Mouse (Mus musculus) CH12.LX (cell line): ENCODE measurements around the gene Tmem167b.

Source experiments
- CTCF ChIP-seq, 2 experiments: IDR thresholded peaks in 1 of 2; conservative IDR thresholded peaks in 1 of 2; 2 replicates each; pipeline ENCODE4 v1.5.1; 2011 to 2012; ENCODE audit warnings: low read depth in 2 of 2, low read length in 2 of 2, improper control_type of control experiment in 1 of 2, inconsistent platforms in 1 of 2, mild to moderate bottlenecking in 1 of 2, moderate library complexity in 1 of 2
- EP300 ChIP-seq: IDR thresholded peaks from 2 replicates; pipeline ENCODE4 v1.6.1; 2011; ENCODE audit warnings: low read length, improper control_type of control experiment
- JUND ChIP-seq: conservative IDR thresholded peaks from 2 replicates; pipeline ENCODE4 v1.6.1; 2011; ENCODE audit warnings: low read depth, low read length, improper control_type of control experiment
- MAFK ChIP-seq: IDR thresholded peaks from 2 replicates; pipeline ENCODE4 v1.6.1; 2011; ENCODE audit warnings: low read length, improper control_type of control experiment; ENCODE audit not compliant: insufficient replicate concordance
- MAX ChIP-seq: IDR thresholded peaks from 2 replicates; pipeline ENCODE4 v1.6.1; 2011; ENCODE audit warnings: low read length, improper control_type of control experiment
- MEF2A ChIP-seq: IDR thresholded peaks from 2 replicates; pipeline ENCODE4 v1.6.1; 2014; ENCODE audit warnings: low read depth, mild to moderate bottlenecking, inconsistent platforms, low read length, improper control_type of control experiment, borderline replicate concordance
- NELFE ChIP-seq: IDR thresholded peaks from 2 replicates; pipeline ENCODE4 v1.6.1; 2011; ENCODE audit warnings: low read depth, low read length, improper control_type of control experiment
- PAX5 ChIP-seq: IDR thresholded peaks from 2 replicates; pipeline ENCODE4 v1.6.1; 2012; ENCODE audit warnings: low read length, inconsistent platforms, mixed read lengths
- POLR2A ChIP-seq: IDR thresholded peaks from 2 replicates; pipeline ENCODE4 v1.6.1; 2011; ENCODE audit warnings: low read depth, mild to moderate bottlenecking, improper control_type of control experiment, low read length
- TBP ChIP-seq: conservative IDR thresholded peaks from 2 replicates; pipeline ENCODE4 v1.6.1; 2011; ENCODE audit warnings: low read depth, low read length, improper control_type of control experiment
- TCF12 ChIP-seq: IDR thresholded peaks from 2 replicates; pipeline ENCODE4 v1.6.1; 2014; ENCODE audit warnings: low read depth, mild to moderate bottlenecking, inconsistent platforms, low read length, improper control_type of control experiment
- USF1 ChIP-seq: IDR thresholded peaks from 2 replicates; pipeline ENCODE4 v1.6.1; 2014; ENCODE audit warnings: low read depth, mild to moderate bottlenecking, inconsistent platforms, low read length, improper control_type of control experiment
- ZC3H11A ChIP-seq: IDR thresholded peaks from 2 replicates; pipeline ENCODE4 v1.6.1; 2012; ENCODE audit warnings: low read depth, mild to moderate bottlenecking, inconsistent platforms, low read length, improper control_type of control experiment

DNA sequence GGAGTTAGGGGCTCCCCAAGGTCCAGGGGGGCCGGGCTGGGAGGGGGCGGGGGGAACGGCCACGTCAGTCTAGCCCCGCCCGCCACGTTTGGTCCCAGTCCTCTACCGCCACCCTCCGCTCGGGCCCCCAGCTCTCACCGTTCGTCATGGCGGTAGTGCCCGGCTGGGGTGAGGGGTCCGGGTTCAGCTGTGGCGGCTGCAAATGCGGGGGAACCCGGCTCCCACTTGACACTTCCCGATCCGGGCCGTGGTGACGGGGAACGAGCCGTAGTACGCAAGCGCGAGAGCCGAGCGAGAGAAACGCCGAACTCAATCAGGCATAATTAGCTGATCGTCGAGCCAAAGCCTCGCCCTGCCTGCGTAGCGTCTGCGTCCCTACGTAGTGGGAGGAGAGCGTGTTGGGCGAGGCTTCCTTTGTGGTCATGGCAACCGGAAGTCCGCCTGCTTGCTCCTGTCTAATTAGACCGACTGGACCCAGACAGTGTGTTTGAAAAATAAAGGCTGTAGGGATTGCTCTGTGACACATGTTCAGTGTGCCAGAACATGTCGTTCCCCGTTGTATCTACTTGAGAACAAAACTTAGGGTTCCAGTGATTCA, at the start of gene Tmem167b:
- TF ChIP-seq MAX (peak; percentile 92), CTCF (conservative IDR thresholded peaks at IDR 0.05 in 1 of 2, IDR thresholded peaks at IDR 0.05 in 1 of 2; ENCODE audit: low read depth in 2 of 2, low read length in 2 of 2) (0 out of 4 replicates have a peak, but pooled peaks of 1 of the 2 experiments have one; percentile 13), MAFK (no peak), POLR2A (peak; percentile 57), ZC3H11A (no peak), JUND (no peak), NELFE (peak; percentile 77), USF1 (no peak), MEF2A (peak; percentile 72), TCF12 (peak; percentile 74), EP300 (no peak), TBP (peak; percentile 92), PAX5 (no peak)
